Mouse (Mus musculus) layer of hippocampus, postnatal 10 days (tissue): ENCODE measurements around the gene Lamb2. TPM values are rescaled to one million over a fixed set of nuclear protein-coding genes. Genes with fewer than 3 reads are reported as not detected.

Source experiments
- DNase-seq, 2 experiments: peaks; one replicate each; pipeline ENCODE4 v3.0.0; 2021; ENCODE audit warnings: low spot score in 2 of 2
- total RNA-seq, 2 experiments: library from RNA; stranded (reverse); gene quantifications; 2 replicates each; pipeline ENCODE4 v1.2.3; 2021

Gene Lamb2
- total RNA-seq, 2 experiments from 2014 or later: 36.9 to 39.4 TPM

DNA sequence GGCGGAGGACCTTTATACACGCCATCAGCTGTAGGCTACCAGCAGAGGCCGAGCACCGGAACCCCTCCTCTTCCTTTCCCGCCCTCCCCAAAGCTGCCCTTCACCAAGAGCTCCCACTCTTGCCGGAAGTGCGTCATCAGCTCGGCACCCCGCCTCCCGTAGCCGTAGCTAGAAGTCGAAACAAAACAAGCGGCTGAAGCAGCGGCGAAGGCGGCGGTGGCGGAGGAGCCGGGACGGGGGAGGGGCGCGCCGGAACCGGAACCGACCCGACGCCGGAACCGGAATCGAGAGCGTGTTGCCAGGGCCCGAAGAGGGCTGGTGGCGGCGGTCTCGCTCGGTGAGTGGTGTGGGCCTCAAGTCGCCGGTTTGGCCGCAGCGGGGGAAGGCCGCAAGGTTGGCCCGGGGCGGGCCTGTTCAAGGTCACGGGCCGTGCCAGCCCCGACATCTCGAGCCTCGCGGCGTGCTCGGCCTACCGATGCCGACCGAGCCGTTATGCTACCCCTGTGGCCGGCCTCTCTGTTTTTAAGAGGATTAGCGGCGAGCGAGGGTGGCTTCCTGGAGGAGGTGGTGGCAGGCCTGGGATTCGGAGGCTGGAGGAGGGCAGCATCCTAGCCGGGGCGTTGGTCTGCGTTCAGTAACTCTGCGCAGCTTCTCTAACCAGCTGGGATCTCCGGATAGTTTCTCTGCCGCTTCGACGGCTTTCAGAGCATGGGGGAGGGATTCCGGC, 11.2 kb downstream of the Lamb2 start, which contains the start of gene Usp19:
TSS of gene Usp19 (plus strand) at position 44 of the 727 bp plus-strand sequence.
- peak; percentile 91 to 93 for DNase-seq

DNA sequence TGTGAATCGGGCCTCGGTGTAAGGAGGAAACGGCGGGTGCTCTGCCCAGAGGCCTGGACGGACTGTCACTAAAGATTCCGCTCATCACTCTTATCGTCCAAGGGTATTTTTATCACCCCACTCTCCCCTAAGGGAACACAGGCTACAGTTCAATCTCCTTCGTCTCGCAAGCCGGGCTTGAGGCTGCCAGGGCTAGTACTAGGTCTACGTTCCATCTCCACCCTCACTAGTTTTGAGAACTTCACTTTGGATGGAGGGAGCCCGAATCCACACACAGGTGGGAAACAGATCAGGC, 11.7 kb downstream of the Lamb2 start:
- DNase-seq: no peak

DNA sequence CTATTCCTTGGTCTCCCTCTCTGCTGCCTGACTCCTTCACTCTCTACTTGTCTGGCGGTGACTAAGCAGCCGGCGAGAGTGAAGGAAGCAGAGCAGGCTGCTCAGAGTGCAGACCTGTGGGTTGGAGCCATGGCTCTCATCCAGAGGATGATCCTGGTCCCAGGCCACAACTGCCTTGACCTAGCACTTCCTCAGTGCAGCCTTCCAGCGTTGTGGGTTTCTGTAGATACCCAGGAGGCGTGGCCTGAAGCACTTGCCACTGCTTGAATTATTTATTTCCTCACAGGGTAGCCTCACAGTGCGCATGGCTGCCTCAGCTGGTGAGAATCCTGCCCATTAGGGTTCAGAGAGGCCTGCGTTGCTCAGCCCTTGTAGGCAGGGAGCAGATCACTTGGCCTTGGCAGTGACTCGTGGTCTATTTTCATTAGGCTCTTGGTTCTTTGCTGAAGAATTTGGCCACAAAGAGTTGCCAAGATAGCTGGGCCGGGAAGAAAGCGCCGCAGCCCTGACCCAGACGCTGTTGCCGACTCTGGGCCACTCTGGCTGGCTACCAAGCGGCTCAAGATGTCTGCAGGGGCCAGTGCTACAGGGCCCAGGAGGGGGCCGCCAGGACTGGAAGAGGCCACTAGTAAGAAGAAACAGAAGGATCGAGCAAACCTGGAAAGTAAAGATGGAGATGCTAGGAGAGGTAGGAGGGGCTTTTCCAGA, 12.7 kb downstream of the Lamb2 start:
- peak in 1 of 2 experiments; percentile 40 for DNase-seq

DNA sequence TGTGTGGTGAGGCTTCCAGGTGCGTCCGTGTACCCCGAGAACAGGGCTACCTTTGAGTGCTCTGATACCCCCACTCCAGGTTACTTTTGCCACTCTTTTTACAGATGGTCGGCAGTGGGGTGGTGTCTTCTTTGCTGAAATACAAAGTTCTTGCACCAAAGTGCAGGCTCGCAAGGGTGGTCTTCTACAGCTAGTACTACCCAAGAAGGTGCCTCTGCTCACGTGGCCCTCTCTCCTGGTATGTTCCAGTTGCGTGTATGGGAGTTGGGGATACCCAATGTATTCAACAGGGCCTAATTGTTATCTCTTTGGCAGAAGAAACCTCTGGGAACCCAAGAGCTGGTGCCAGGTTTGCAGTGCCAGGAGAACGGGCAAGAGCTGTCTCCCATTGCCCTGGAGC, 13.7 kb downstream of the Lamb2 start:
- DNase-seq: no peak

DNA sequence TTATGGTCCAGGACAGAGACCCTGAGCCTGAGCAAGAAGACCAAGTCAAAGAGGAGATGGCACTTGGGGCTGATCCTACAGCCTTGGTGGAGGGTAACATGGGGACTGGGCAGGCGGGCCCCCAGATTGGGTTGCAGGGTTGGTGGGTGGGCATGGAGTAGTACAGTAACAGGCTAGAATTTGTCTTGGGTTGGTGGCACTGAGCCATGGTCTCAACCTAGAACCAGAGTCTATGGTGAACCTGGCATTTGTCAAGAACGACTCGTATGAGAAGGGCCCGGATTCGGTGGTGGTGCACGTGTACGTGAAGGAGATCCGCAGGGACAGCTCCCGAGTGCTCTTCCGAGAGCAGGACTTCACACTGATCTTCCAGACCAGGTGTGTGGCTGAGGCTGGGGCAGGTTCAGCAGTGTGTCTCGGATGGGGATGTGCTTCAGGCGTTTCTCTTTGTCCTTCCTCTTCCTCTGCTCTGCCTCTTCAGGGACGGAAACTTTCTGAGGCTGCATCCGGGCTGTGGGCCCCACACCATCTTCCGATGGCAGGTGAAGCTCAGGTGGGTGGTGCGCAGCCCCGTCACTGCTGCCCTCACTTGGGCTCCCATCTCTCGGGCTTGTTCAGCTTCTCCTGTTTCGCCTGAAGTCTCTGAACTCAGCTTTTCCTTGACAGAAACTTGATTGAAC, 14.8 kb downstream of the Lamb2 start:
- DNase-seq: no peak

DNA sequence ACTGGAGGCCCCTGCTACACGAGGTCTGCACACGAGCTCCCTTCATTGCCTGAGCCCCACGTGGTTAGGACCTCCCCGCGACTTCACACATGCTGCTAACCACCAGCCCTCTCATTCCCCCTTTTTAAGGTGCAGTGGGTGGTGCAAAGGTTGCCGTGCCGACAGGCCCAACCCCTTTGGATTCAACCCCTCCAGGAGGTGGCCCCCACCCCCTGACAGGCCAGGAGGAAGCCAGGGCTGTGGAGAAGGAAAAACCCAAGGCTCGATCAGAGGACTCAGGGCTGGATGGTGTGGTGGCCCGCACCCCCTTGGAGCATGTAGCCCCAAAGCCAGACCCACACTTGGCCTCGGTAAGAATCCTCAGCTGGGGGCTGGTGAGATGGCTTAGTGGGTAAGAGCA, 15.4 kb downstream of the Lamb2 start:
- DNase-seq: no peak

DNA sequence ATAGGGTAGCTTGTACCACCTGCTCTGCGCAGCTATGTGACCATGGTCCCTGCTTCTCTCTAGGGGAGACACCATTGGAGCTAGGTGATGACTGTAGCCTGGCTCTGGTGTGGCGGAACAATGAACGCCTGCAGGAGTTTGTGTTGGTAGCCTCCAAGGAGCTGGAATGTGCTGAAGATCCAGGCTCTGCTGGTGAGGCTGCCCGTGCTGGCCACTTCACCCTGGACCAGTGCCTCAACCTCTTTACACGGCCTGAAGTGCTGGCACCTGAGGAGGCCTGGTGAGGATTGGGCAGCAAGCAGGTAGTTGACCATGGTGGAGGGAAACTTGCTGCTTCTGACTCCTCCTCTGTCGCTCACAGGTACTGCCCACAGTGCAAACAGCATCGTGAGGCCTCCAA, 19.7 kb downstream of the Lamb2 start:
- DNase-seq: no peak

DNA sequence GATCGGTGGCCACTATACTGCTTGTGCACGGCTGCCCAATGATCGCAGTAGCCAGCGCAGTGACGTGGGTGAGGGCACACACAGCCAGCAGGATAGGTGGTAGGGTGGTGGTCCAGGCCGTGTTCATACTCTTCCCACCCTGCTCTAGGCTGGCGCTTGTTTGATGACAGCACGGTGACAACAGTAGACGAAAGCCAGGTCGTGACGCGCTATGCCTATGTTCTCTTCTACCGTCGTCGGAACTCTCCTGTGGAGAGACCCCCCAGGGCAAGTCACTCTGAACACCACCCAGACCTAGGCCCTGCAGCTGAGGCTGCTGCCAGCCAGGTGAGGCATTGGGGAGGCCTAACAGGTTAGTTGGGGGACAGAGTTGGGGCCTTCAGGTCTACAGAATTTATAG, 20.4 kb downstream of the Lamb2 start:
- DNase-seq: no peak

DNA sequence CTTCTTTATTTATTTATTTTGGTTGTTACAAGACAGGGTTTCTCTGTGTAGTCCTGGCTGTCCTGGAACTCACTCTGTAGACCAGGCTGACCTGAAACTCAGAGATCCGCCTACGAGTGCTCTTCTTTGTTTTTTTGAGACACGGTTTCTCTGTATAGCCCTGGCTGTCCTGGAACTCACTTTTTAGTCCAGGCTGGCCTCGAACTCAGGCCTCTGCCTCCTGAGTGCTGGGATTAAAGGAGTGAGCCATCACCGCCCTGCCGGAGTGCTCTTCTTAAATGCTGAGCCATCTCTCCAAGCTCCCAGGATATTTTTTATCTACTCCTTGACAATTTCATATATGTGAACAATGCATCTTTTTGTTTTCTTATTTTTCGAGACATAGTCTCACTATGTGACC, 27.4 kb downstream of the Lamb2 start:
- DNase-seq: no peak

DNA sequence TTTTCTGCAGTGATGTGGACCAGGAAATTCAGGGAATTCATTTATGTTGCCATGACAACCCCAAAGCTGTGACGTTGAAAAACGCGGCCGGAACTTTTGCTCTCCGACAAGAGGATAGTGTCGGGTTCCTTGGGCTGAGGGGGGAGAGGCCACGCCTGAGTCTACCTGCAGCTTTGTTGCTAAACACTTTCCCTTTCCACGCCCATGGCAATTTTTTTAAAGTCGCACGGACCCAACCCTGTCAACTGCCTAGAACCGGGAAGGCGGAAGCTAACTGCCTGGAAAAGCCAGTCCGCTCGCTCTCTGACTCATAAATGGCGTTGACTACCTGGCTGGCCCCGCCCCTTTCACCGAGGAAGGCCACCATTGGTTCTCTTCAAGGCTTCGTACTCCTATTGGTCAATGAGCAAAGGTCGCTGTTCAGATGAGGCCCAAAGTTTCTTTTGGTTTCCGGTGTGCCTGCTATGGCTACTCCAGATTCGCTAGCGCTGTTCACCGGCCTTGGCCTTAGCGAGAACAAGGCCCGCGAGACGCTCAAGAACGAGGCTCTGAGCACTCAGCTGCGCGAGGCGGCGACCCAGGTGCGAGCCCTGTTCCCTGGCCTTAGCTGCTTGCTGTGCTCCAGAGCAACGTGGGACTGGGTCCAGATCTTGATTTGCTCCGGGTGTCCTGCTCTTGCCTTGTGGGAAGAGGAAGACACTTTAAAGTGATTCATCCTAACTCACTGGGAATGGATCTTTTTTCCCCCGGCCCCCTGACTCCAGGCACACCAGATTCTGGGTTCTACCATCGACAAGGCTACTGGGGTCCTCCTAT, 28.3 kb downstream of the Lamb2 start, which contains the start of gene Qars:
TSS of gene Qars (plus strand) at position 88 of the 816 bp plus-strand sequence.
- DNase-seq: peak; percentile 88 to 90

DNA sequence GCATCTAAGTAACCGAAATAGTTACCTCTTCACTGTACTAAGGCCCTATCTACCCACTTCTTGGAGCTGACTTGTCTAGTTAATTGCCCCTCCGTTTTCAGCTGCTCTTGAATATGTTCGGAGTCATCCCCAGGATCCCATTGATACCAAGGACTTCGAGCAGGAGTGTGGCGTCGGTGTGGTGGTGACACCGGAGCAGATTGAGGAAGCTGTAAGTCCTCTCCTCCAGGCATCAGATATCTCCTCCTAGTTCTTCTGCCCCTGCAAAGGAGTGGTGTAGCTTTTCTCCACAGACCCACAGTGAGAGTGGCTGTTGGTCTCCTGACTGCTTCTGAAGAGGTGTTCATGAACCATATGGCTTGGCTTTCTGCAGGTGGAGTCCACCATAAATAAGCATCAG, 29.2 kb downstream of the Lamb2 start:
- DNase-seq: no peak

DNA sequence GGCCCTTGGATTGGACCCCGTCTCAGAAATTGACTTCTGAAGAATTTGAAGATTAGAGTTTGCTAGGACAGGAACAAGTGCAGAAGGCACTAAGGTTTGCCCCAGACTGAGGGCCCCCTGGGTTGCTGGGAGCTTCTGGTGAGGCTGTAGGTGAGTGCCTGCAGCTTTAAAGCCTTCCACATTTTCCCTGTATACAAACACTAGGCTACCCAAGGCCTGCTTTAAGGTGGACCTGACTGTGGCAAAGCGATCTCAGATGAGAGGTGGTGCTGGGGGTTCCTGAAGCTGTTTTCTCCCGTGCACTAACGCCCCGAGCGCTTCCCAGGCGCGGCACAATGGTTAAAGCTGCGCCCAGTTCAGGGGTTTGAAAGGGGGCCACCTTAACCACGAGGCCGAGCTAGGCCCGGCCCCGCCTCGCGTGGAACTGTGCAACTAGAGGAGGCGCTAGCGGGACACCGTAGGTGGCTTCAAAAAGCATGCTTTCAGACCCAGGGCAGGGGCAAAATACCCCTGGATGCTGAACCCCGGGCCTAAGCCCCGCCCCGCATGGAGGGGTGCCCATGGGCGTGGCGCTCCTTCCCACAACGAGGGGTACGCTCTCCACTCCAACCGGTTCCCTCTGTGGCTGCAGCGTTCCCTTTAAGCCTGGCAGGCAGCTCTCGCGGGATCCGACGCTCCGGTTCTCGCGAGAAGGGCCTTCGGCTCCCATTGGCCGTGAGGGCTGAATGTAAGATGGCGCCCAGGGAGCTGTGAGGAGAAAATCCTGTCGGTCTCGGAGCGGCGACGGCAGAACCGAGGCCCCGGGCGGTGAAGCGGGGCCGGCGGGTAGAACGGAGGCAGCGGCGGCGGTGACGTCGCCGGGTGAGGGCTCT, 37.1 kb downstream of the Lamb2 start, which contains the start of gene Qrich1:
TSS of gene Qrich1 (plus strand) at position 427 of the 872 bp plus-strand sequence.
- peak; percentile 94 to 96 for DNase-seq

DNA sequence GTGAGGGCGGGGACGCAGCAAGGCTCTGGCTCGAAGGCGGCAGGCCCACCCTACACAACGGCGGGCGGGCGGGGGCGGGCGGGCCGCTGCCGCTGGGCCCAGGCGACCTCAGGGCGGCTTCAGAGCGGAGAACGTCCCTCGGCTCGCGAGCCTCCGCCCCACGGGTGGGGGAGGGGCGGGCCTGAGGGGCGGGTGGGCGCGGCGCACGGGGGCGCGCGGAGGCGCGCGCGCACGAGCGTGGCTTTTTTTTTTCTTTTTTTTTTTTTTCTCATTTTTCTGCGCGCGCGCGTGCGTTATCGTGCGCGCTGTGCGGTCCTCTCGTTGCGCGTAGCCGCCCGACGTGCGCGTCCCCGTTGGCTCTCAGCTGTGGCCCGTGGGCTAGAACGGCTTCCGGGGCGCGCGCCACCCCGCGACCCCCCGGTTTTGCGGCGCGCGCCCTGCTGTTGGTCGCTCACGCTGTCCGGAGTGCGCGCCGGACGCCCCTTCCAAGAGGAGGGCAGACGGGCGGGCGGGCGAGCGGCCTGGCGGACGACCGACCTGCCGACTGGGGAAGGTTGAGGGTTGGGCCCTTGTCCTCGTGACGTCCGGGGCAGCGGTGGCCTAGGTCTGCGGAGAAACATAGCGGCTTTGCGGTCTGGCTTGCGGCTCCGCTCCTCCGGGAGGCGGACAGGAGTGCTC, 37.9 kb downstream of the Lamb2 start:
- DNase-seq: peak; percentile 86 to 90

DNA sequence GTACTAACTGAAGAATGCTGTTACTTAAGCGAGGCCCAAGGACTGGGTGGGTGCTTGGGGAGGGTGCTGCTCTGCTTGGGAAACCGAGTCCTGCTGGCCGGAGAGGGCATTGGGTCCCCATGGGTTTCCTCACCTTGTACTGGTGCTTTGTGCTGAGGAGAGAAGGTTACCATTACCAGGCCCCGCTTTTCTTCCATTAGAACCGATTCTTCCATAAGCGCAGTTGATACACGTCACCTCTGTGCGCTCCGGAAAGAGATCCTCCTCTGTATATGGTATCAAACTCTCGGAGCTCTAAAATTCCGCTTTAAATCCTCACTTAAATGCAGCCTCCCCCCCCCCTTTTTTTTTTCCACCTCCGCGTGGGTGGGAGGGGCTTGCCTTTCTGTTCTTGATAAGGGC, 38.4 kb downstream of the Lamb2 start:
- no peak for DNase-seq

DNA sequence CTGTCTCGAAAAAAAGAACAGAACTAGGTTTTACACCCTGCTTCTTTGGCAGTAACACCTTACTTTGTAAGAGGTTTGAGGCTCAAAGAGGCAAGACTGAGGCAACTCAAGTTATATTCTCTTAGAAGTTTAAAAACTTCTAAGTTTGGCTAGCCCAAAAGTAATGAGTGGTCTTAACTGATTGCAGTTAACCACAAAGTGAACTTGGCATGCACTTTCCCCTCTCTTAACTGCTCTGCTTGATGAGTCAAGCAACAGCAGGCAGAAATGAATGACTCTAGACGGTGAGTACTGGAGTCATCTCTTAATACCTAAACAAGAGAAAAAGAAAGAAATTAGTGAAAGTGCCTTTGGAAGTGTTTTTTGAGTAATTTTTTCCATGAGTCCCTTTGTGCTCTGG, 42.1 kb downstream of the Lamb2 start:
- DNase-seq: no peak

DNA sequence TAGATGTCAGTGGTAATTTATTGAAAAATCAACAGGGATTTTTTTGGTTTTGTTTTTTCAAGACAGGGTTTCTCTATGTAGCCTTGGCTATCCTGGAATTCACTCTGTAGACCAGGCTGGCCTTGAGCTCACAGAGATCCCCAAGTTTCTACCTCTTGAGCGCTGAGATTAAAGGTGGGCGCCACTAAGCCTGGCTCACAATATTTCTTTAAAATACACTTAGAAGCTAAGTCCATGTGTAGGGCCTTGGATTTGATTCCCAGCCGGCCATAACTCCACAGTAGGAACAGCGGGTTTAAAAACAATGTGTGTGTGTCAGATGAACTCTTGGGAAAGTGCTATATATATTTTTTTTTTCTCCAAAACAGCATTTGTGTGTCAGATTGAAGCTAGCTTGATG, 43.8 kb downstream of the Lamb2 start:
- no peak for DNase-seq

DNA sequence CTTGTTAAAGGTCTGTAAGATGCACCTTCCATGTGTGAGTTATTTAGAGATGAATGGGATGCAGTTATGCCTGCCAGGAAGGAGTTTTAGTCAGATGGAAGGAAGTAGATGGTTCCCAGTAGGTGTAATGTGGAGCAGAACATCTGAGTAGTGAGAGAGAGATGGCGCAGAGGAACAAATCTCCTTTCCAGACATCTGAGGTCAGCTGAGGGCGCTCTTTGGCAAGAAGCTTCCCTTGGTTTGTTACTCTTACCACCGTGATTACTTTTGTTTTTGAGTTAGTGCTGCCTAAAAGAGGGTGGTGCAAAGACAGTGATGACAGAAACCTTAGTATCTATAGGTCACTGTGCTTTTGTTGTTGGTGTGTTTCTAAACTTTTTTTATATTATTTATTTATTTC, 45.9 kb downstream of the Lamb2 start:
- no peak for DNase-seq

DNA sequence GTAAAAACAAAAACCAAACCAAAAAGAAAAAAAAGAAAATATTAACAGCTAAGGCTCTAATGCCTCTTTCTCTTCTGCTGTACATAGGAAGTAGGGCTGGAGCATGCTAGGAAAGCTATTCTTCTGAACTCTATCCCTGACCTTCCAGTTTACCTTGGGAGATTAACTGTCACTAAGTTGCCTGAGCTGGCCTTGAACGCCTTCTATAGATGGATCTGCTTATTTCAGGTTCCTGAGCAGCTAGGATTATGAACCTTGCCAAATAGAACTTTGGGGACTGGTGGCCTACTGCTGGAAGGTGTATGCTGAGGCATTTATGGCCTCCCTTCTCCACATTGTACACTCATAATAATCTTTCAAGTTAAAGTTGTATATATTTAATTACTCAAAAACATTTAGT, 51.4 kb downstream of the Lamb2 start:
- no peak for DNase-seq

DNA sequence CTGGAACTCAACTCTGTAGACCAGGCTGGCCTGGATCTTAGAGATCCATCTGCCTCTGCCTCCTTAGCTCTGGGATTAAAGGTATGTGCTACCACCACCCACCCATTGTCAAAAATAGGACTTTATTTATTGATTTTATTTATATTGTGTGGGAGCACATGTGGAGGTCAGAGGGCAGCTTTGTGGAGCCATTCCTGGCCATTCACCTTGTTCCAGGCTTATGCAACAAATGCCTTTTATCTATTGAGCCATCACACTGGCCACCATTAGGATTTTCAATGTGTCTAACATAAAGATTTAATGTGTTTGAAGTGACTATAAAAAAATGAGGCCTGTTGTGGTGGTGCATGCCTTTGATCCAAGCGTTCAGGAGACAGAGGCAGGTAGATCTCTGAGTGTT, 52.0 kb downstream of the Lamb2 start:
- no peak for DNase-seq
